Mouse (Mus musculus) erythroblast, embryonic 14.5 days (primary cell): ENCODE results near the gene Myo1d. TPM values are rescaled to one million over a fixed set of nuclear protein-coding genes. Genes with fewer than 3 reads are reported as not detected.

Experiments used
- H3K27me3 ChIP-seq: 2 replicates; pipeline ENCODE4 v1.6.1; 2012; ENCODE audit warnings: inconsistent platforms; ENCODE audit not compliant: control insufficient read depth
- H3K36me3 ChIP-seq: 2 replicates; pipeline ENCODE4 v1.6.1; 2012; ENCODE audit warnings: mild to moderate bottlenecking, inconsistent platforms; ENCODE audit not compliant: control insufficient read depth
- H3K4me1 ChIP-seq: 2 replicates; pipeline ENCODE4 v1.6.1; 2012; ENCODE audit warnings: inconsistent platforms; ENCODE audit not compliant: control insufficient read depth
- H3K4me3 ChIP-seq: replicated peaks from 2 replicates; pipeline ENCODE3; 2012; ENCODE audit warnings: moderate library complexity, mild to moderate bottlenecking, inconsistent platforms
- H3K9me3 ChIP-seq: 2 replicates; pipeline ENCODE4 v1.6.1; 2012; ENCODE audit warnings: low read length, inconsistent platforms, mixed read lengths; ENCODE audit not compliant: control insufficient read depth
- GATA1 ChIP-seq: IDR thresholded peaks from 2 replicates; pipeline ENCODE4 v1.6.1; 2012; ENCODE audit warnings: low read length, inconsistent platforms, mixed read lengths
- TAL1 ChIP-seq: IDR thresholded peaks from 3 replicates; pipeline ENCODE4 v1.6.1; 2012; ENCODE audit warnings: low read length, inconsistent platforms, mixed read lengths
- polyA plus RNA-seq: library from polyadenylated mRNA; stranded (reverse); fragments of >175 nt; gene quantifications from 2 replicates; pipeline ENCODE4 v1.2.3, GENCODE M21; 2012

Gene Myo1d
- polyA plus RNA-seq, 1 experiment: 1.9 TPM

DNA sequence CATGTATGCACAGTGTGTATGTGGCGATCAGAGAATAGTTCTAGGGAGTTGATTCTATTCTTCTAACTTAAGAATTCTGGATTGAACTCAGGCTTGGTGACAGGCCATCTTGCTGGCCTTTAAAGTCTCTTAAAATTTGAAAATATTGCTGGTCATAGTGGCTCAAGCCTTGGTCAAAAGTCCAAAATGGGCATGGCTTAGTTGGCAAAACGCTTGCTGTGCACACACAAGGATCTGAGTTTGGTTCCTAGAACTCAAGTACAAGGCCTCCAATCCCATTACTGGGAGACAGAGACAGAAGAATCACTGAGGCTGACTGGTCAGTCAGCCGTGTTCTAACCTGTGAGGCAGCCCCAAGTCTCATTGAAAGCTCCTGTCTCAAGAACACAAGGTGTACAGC lies 332.9 kb downstream of the Myo1d start:
- H3K27me3 ChIP-seq: no peaks in the 10 kb centered on the region
- no peaks in the 10 kb centered on the region for H3K4me1 ChIP-seq
- TF ChIP-seq TAL1: no peak
- no peak for TF ChIP-seq GATA1
- H3K36me3 ChIP-seq: peaks cover 95% of the 10 kb centered on the region
- no peak overlapping the region for H3K4me3 ChIP-seq
- H3K9me3 ChIP-seq: no peaks in the 10 kb centered on the region

Other genes starting within 250 kb of the Myo1d start
- not detected in 2 replicates for gene Tmem98, start 30.1 kb upstream of the Myo1d start, polyA plus RNA-seq
- not detected in 2 replicates for gene Spaca3, start 78.3 kb upstream of the Myo1d start, polyA plus RNA-seq